Mouse (Mus musculus): ENCODE measurements around the gene Scarf2. TPM values are rescaled to one million over a fixed set of nuclear protein-coding genes. Genes with fewer than 3 reads are reported as not detected.

Gene Scarf2
- polyA plus RNA-seq, 1 experiment from 2014 or later = 1.2 TPM

GRCm38 (mm10) chr16:17812120-17812519, 15.0 kb downstream of the Scarf2 start:
- no peak overlapping the region for H3K4me3 ChIP-seq (ENCODE audit: low read depth, low read length)
- 8% methylated on average over 5 of the region's 5 CpGs for WGBS
- no peaks in the 10 kb centered on the region for H3K36me3 ChIP-seq (ENCODE audit: control insufficient read depth, insufficient read depth, low read length)
- ATAC-seq = no peak
- H3K4me2 ChIP-seq (ENCODE audit: low read length) = no peak overlapping the region
- H3K27me3 ChIP-seq (ENCODE audit: control insufficient read depth, insufficient read depth, low read depth, low read length) = peaks cover 12% of the 10 kb centered on the region
- no peaks in the 10 kb centered on the region for H3K9me3 ChIP-seq (replicated peaks; ENCODE audit: control insufficient read depth, low read length, poor library complexity, severe bottlenecking)
- H3K9ac ChIP-seq (ENCODE audit: low read depth, low read length) = no peak overlapping the region
- peaks cover 27% of the 10 kb centered on the region for H3K4me1 ChIP-seq (ENCODE audit: control insufficient read depth, insufficient read depth, low read length)
- H3K27ac ChIP-seq (ENCODE audit: low read length) = no peak overlapping the region

- 56% methylated on average over 4 of the region's 4 CpGs for WGBS
- Histone ChIP-seq H3K27me3 (ENCODE audit: control insufficient read depth, insufficient read depth, low read depth, low read length) (peaks cover 12% of the 10 kb centered on the region), H3K4me3 (ENCODE audit: low read depth, low read length) (no peak overlapping the region), H3K9me3 (replicated peaks; ENCODE audit: control insufficient read depth, low read length, poor library complexity, severe bottlenecking) (no peaks in the 10 kb centered on the region), H3K36me3 (ENCODE audit: control insufficient read depth, insufficient read depth, low read length) (no peaks in the 10 kb centered on the region), H3K9ac (ENCODE audit: low read depth, low read length) (no peak overlapping the region), H3K4me2 (ENCODE audit: low read length) (no peak overlapping the region), H3K4me1 (ENCODE audit: control insufficient read depth, insufficient read depth, low read length) (peaks cover 22% of the 10 kb centered on the region), H3K27ac (ENCODE audit: low read length) (no peak overlapping the region)
- ATAC-seq = no peak
Measured at GRCm38 (mm10) chr16:17813173-17813572, 16.1 kb downstream of the Scarf2 start.

DNA sequence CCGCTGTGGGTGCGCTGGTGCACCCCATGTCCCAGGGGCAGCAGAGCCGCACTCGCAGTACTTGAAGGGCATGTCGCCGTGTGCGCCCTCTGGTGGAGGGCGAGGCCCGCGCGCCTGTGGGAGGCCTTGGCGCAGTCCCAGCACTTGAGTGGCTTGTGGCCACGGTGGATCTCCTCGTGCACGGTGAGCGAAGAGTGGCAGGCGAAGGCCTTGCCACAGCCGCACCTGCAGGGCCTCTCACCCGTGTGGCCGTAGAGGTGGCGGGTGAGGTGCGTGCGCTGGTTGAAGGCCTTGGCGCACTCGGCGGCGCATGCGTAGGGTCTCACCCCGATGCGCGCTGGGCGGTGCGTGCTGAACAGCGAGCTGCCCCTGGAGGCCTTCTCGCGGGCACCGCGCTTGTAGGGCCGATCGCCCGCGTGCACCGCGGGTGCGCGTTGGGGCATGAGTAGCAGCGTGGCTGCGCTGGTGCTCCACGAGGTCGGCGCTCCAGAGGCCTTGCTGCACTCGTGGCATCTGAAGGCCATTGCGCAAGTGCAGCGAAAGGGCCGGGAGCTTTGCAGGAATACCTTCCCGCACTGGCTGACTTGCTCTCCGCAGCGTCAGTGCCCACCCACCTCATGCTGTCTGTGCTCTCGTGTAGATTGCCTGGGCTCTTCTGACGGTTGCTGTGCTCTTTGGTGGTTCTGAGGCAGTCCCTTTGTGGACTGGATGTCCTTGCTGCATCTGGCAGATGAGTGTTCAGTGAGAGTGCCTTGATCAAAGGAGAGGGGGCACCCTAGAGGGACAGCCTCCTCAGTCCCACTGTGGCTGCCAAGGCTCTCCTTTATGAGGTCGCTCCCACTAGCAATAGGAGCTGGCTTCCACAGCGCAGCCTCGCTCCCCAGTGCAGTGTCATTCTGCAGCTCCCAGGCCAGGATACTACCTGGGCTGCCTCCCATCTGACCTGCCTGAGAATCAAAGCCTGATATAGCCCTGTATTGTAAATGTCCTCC, 18.6 kb downstream of the Scarf2 start:
- Histone ChIP-seq H3K9me3 (replicated peaks; ENCODE audit: control insufficient read depth, low read length, poor library complexity, severe bottlenecking) (no peaks in the 10 kb centered on the region), H3K9ac (ENCODE audit: low read depth, low read length) (peak overlapping the region; percentile 74), H3K27me3 (ENCODE audit: control insufficient read depth, insufficient read depth, low read depth, low read length) (peaks cover 12% of the 10 kb centered on the region), H3K36me3 (ENCODE audit: control insufficient read depth, insufficient read depth, low read length) (no peaks in the 10 kb centered on the region), H3K27ac (ENCODE audit: low read length) (peak overlapping the region; percentile 81), H3K4me2 (ENCODE audit: low read length) (peak overlapping the region; percentile 85), H3K4me1 (ENCODE audit: control insufficient read depth, insufficient read depth, low read length) (peaks cover 14% of the 10 kb centered on the region), H3K4me3 (ENCODE audit: low read depth, low read length) (peak overlapping the region; percentile 60)
- 2% methylated on average over 62 of the region's 63 CpGs for WGBS
- ATAC-seq = peak; percentile 90

GRCm38 (mm10) chr16:17816528-17816927, 19.4 kb downstream of the Scarf2 start:
- Histone ChIP-seq H3K4me2 (ENCODE audit: low read length) (peak overlapping the region; percentile 85), H3K9me3 (replicated peaks; ENCODE audit: control insufficient read depth, low read length, poor library complexity, severe bottlenecking) (no peaks in the 10 kb centered on the region), H3K36me3 (ENCODE audit: control insufficient read depth, insufficient read depth, low read length) (no peaks in the 10 kb centered on the region), H3K4me1 (ENCODE audit: control insufficient read depth, insufficient read depth, low read length) (peaks cover 14% of the 10 kb centered on the region), H3K9ac (ENCODE audit: low read depth, low read length) (peak overlapping the region; percentile 74), H3K4me3 (ENCODE audit: low read depth, low read length) (no peak overlapping the region), H3K27ac (ENCODE audit: low read length) (no peak overlapping the region), H3K27me3 (ENCODE audit: control insufficient read depth, insufficient read depth, low read depth, low read length) (peaks cover 9% of the 10 kb centered on the region)
- no peak for ATAC-seq
- 81% methylated on average over 8 of the region's 8 CpGs for WGBS

GRCm38 (mm10) chr16:17826500-17826899, 29.4 kb downstream of the Scarf2 start:
- ATAC-seq = no peak

GRCm38 (mm10) chr16:17828229-17828628, 31.1 kb downstream of the Scarf2 start:
- ATAC-seq = no peak
- WGBS = 93% methylated on average over 2 of the region's 2 CpGs
- Histone ChIP-seq H3K4me3 (ENCODE audit: low read depth, low read length) (no peak overlapping the region), H3K36me3 (ENCODE audit: control insufficient read depth, insufficient read depth, low read length) (no peaks in the 10 kb centered on the region), H3K9me3 (replicated peaks; ENCODE audit: control insufficient read depth, low read length, poor library complexity, severe bottlenecking) (no peaks in the 10 kb centered on the region), H3K9ac (ENCODE audit: low read depth, low read length) (no peak overlapping the region), H3K27ac (ENCODE audit: low read length) (no peak overlapping the region), H3K27me3 (ENCODE audit: control insufficient read depth, insufficient read depth, low read depth, low read length) (peaks cover 18% of the 10 kb centered on the region), H3K4me2 (ENCODE audit: low read length) (no peak overlapping the region), H3K4me1 (ENCODE audit: control insufficient read depth, insufficient read depth, low read length) (peaks cover 5% of the 10 kb centered on the region; the same call in 1 of the 2 replicates)

More at GRCm38 (mm10) chr16:17826500-17826899, 29.4 kb downstream of the Scarf2 start:
- 83% methylated on average over 2 of the region's 2 CpGs for WGBS
- H3K36me3 ChIP-seq (ENCODE audit: control insufficient read depth, insufficient read depth, low read length) = no peaks in the 10 kb centered on the region
- H3K9me3 ChIP-seq (replicated peaks; ENCODE audit: control insufficient read depth, low read length, poor library complexity, severe bottlenecking) = no peaks in the 10 kb centered on the region
- no peak overlapping the region for H3K4me2 ChIP-seq (ENCODE audit: low read length)
- no peak overlapping the region for H3K4me3 ChIP-seq (ENCODE audit: low read depth, low read length)
- peaks cover 11% of the 10 kb centered on the region for H3K27me3 ChIP-seq (ENCODE audit: control insufficient read depth, insufficient read depth, low read depth, low read length)
- no peaks in the 10 kb centered on the region for H3K4me1 ChIP-seq (ENCODE audit: control insufficient read depth, insufficient read depth, low read length)
- no peak overlapping the region for H3K27ac ChIP-seq (ENCODE audit: low read length)
- H3K9ac ChIP-seq (ENCODE audit: low read depth, low read length) = no peak overlapping the region

DNA sequence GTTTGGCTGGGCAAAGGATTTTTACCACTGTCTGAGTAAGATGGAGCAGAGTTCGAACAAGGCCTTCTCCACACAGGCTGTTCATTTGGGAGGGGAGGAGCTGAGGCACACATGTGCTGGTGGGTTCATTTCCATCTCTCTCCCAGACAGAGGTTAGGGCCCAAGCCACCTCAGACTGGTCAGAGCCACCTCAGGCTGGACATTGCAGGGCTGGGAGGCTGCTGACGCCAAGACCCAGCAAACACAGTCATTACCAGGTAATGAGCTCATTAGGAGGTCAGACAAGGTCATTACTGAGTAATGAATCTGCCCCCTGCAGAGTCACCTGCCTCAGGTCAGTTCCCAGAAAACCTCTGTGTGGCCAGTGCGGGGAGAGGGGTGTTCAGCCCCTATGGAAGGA, 31.8 kb downstream of the Scarf2 start:
- Histone ChIP-seq H3K9ac (ENCODE audit: low read depth, low read length) (no peak overlapping the region), H3K36me3 (ENCODE audit: control insufficient read depth, insufficient read depth, low read length) (no peaks in the 10 kb centered on the region), H3K27ac (ENCODE audit: low read length) (no peak overlapping the region), H3K4me1 (ENCODE audit: control insufficient read depth, insufficient read depth, low read length) (peaks cover 5% of the 10 kb centered on the region; the same call in 1 of the 2 replicates), H3K4me2 (ENCODE audit: low read length) (no peak overlapping the region), H3K9me3 (replicated peaks; ENCODE audit: control insufficient read depth, low read length, poor library complexity, severe bottlenecking) (no peaks in the 10 kb centered on the region), H3K4me3 (ENCODE audit: low read depth, low read length) (no peak overlapping the region), H3K27me3 (ENCODE audit: control insufficient read depth, insufficient read depth, low read depth, low read length) (peaks cover 18% of the 10 kb centered on the region)
- 53% methylated on average over 3 of the region's 3 CpGs for WGBS
- ATAC-seq = no peak

DNA sequence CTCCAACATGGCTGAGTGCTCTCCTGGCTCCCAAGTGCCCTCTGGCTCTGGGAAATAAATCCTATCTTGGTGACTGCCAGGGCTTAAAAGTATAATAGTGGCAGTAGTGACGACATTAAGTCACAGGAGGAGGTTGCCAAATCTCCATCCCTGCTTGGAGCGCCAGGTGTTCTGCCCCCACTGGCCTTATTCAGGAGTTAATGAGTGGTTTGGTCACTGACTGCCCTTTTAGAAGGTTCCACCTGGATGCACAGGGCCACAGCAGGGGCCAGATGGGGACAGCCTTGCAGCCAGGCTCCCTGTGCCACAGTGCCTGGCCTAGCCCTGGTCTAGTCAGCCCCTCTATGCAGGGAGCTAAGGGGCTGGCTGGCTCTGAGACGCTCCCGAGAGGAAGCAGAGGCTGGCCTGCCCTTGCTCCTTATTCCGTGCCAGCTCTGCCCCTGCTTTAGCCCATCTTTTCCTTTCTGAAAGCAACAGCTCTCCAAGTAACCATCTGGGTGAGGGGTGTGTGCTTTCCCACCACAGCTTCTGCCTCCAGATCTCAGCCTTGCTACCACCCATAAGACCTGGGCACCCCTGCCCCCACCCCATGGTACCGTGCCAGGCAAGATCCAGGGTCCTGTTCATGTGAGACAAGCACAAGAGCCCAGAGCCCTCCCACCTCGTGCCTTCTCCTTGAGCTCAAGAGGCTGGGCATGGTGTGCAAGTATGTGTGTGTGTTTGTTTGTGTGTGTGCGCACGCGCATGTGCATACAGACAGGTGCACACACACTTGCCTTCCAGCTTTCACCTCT, 33.5 kb downstream of the Scarf2 start:
- Histone ChIP-seq H3K4me2 (ENCODE audit: low read length) (no peak overlapping the region), H3K4me3 (ENCODE audit: low read depth, low read length) (no peak overlapping the region), H3K27ac (ENCODE audit: low read length) (no peak overlapping the region), H3K9ac (ENCODE audit: low read depth, low read length) (no peak overlapping the region), H3K36me3 (ENCODE audit: control insufficient read depth, insufficient read depth, low read length) (no peaks in the 10 kb centered on the region), H3K4me1 (ENCODE audit: control insufficient read depth, insufficient read depth, low read length) (peaks cover 18% of the 10 kb centered on the region), H3K9me3 (replicated peaks; ENCODE audit: control insufficient read depth, low read length, poor library complexity, severe bottlenecking) (no peaks in the 10 kb centered on the region), H3K27me3 (ENCODE audit: control insufficient read depth, insufficient read depth, low read depth, low read length) (peaks cover 18% of the 10 kb centered on the region)
- WGBS = 62% methylated on average over 10 of the region's 10 CpGs
- ATAC-seq = no peak
